Mouse (Mus musculus) intestine, embryonic 14.5 days (tissue): ENCODE data around the gene Tcte1. TPM values are rescaled to one million over a fixed set of nuclear protein-coding genes. Genes with fewer than 3 reads are reported as not detected.

ENCODE experiments used
- ATAC-seq: fragments of 200-750 bp; cut with Nextera tagmentation; replicated peaks from 2 replicates; pipeline ENCODE4 v1.8.0; 2017; ENCODE audit warnings: low read depth, moderate number of reproducible peaks, moderate TSS enrichment, moderate library complexity; ENCODE audit not compliant: low FRiP score, low TSS enrichment
- DNase-seq: peaks from one replicate; pipeline ENCODE4 v3.0.0-alpha.2; 2018; ENCODE audit warnings: low spot score
- H3K27ac ChIP-seq: fragments of 300-500 bp; sonication (generic); 2 replicates; pipeline ENCODE4 v1.5.1; 2014; ENCODE audit warnings: low read depth, mild to moderate bottlenecking, control low read depth
- H3K27me3 ChIP-seq: fragments of 300-500 bp; sonication (generic); replicated peaks from 2 replicates; pipeline ENCODE4 v1.6.1; 2014; ENCODE audit warnings: low read length, control low read depth; ENCODE audit not compliant: control insufficient read depth, insufficient read depth
- H3K36me3 ChIP-seq: fragments of 300-500 bp; sonication (generic); 2 replicates; pipeline ENCODE4 v1.6.1; 2014; ENCODE audit warnings: low read length, control low read depth; ENCODE audit not compliant: control insufficient read depth, insufficient read depth
- H3K4me1 ChIP-seq: fragments of 300-500 bp; sonication (generic); replicated peaks from 2 replicates; pipeline ENCODE4 v1.6.1; 2014; ENCODE audit warnings: low read length, control low read depth, mixed read lengths; ENCODE audit not compliant: control insufficient read depth, insufficient read depth
- H3K4me2 ChIP-seq: fragments of 300-500 bp; sonication (generic); 2 replicates; pipeline ENCODE4 v1.6.1; 2014; ENCODE audit warnings: low read length
- H3K4me3 ChIP-seq: fragments of 300-500 bp; sonication (generic); 2 replicates; pipeline ENCODE4 v1.5.1; 2014; ENCODE audit warnings: low read depth, low read length, control low read depth, mixed read lengths
- H3K9ac ChIP-seq: fragments of 300-500 bp; sonication (generic); 2 replicates; pipeline ENCODE4 v1.6.1; 2014; ENCODE audit warnings: mild to moderate bottlenecking, low read length
- H3K9me3 ChIP-seq: fragments of 300-500 bp; sonication (generic); 2 replicates; pipeline ENCODE4 v1.6.1; 2016; ENCODE audit warnings: low read length, control low read depth; ENCODE audit not compliant: control insufficient read depth
- WGBS: fragments of 180-500 bp; shearing (Covaris S2); extraction: QIAGEN DNeasy Blood & Tissue Kit; methylation state at CpG from one replicate; pipeline ENCODE4 v1.1.7; 2014; 5-methylcytosine and 5-hydroxymethylcytosine counted together
- polyA plus RNA-seq: library from polyadenylated mRNA; unstranded; fragments of >200 nt; fragmentation: Nextera tagmentation; extraction: Ambion mirVana; gene quantifications from 2 replicates; pipeline ENCODE4 v1.2.1, GENCODE M21; 2014

Gene Tcte1
- polyA plus RNA-seq, 1 experiment from 2014 or later, result 0.70 TPM

DNA sequence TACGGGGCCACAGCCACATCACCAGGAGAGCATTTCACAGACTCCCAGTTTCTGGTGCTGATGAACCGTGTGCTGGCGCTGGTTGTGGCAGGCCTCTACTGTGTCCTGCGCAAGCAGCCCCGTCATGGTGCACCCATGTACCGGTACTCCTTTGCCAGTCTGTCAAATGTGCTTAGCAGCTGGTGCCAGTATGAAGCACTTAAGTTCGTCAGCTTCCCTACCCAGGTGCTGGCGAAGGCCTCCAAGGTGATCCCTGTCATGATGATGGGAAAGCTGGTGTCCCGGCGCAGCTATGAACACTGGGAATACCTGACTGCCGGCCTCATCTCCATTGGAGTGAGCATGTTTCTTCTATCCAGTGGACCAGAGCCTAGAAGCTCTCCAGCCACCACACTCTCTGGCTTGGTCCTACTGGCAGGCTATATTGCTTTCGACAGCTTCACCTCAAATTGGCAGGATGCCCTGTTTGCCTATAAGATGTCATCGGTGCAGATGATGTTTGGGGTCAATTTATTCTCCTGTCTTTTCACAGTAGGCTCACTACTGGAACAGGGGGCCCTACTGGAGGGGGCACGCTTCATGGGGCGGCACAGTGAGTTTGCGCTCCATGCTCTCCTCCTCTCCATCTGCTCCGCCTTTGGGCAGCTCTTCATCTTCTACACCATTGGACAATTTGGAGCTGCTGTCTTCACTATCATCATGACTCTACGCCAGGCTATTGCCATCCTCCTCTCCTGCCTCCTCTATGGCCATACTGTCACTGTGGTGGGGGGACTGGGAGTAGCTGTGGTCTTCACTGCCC lies 43.3 kb downstream of the Tcte1 start:
- Histone ChIP-seq H3K4me1 (peaks cover 27% of the 10 kb centered on the region), H3K9ac (no peak overlapping the region), H3K27me3 (no peaks in the 10 kb centered on the region), H3K36me3 (peaks cover 66% of the 10 kb centered on the region), H3K4me2 (no peak overlapping the region), H3K4me3 (no peak overlapping the region), H3K9me3 (no peaks in the 10 kb centered on the region), H3K27ac (peak overlapping the region; percentile 33; the same call in 1 of the 2 replicates)
- peak; percentile 7; the same call in 1 of the 2 replicates for ATAC-seq
- peak; percentile 68 for DNase-seq
- 58% methylated on average over 18 of the region's 18 CpGs for WGBS

DNA sequence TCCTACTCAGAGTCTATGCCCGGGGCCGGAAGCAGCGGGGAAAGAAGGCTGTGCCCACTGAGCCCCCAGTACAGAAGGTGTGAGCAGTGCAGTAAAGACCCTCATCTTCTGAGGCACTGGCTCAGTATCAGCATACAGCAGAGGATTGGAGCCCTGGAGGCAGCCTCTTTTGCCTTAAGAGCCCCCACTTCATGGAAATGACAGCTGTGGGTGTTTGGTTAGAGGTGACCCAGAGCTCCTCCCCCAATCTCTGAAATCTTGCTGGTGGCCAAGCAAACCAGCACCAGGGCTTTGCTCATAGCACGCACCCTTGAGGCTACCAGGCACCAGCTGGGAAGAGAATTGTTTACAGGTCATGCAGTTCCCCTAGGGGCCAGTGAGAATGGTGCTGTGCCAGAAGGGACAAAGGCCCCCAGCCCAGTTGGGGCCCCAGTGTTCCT lies 43.9 kb downstream of the Tcte1 start:
- Histone ChIP-seq H3K9me3 (no peaks in the 10 kb centered on the region), H3K4me3 (no peak overlapping the region), H3K36me3 (peaks cover 71% of the 10 kb centered on the region), H3K9ac (no peak overlapping the region), H3K27me3 (no peaks in the 10 kb centered on the region), H3K4me1 (peaks cover 32% of the 10 kb centered on the region), H3K27ac (0 out of 2 replicates have a peak overlapping the region, but pooled peaks have one; percentile 11), H3K4me2 (no peak overlapping the region)
- DNase-seq (peak; percentile 68), ATAC-seq (peak; percentile 13; the same call in 1 of the 2 replicates)
- 28% methylated on average over 4 of the region's 4 CpGs for WGBS

DNA sequence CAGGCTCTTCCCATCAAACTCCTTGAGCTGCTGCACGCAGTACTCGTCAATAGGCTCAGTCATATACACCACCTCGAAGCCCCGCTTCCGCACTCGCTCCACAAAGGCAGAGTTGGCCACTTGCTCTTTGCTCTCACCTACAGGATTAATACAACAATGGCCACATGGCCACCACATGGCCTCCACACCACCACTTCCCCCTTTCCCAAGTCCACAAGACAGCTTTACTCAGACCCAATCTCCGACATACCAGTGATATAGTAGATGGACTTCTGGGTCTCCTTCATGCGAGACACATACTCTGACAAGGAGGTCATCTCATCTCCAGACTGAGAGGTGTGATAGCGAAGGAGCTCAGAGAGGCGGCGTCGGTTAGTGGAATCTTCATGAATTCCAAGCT lies 45.8 kb downstream of the Tcte1 start:
- Histone ChIP-seq H3K4me2 (no peak overlapping the region), H3K4me3 (no peak overlapping the region), H3K36me3 (peaks cover 71% of the 10 kb centered on the region), H3K27me3 (no peaks in the 10 kb centered on the region), H3K4me1 (peaks cover 32% of the 10 kb centered on the region), H3K9ac (no peak overlapping the region), H3K27ac (peak overlapping the region; percentile 2; the same call in 1 of the 2 replicates), H3K9me3 (no peaks in the 10 kb centered on the region)
- DNase-seq (no peak), ATAC-seq (no peak)
- WGBS, result 88% methylated on average over 12 of the region's 12 CpGs

DNA sequence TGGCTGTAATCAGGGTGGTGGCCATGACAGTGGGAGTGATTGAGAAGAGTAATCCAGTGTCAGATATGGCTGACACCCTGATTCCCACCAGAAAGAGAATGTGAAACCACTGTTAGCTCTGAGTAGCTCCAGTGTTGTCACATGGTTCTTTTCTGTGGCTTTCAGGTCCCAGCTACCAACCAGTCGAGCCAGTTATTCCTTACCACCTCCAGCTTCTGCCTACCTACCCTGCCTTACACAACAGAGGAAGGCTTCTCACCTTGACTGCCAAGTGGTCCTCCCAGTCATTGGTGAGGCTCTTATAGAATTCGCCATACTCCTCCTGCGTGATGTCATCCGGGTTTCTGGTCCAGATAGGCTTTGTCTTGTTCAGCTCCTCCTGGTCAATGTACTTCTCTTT lies 46.8 kb downstream of the Tcte1 start:
- WGBS, result 86% methylated on average over 4 of the region's 4 CpGs
- H3K4me2 ChIP-seq, result no peak overlapping the region
- H3K9me3 ChIP-seq, result no peaks in the 10 kb centered on the region
- no peak overlapping the region for H3K4me3 ChIP-seq
- H3K27me3 ChIP-seq, result no peaks in the 10 kb centered on the region
- no peak overlapping the region for H3K27ac ChIP-seq
- H3K9ac ChIP-seq, result no peak overlapping the region
- DNase-seq (no peak), ATAC-seq (no peak)
- H3K4me1 ChIP-seq, result peaks cover 31% of the 10 kb centered on the region
- H3K36me3 ChIP-seq, result peaks cover 71% of the 10 kb centered on the region

DNA sequence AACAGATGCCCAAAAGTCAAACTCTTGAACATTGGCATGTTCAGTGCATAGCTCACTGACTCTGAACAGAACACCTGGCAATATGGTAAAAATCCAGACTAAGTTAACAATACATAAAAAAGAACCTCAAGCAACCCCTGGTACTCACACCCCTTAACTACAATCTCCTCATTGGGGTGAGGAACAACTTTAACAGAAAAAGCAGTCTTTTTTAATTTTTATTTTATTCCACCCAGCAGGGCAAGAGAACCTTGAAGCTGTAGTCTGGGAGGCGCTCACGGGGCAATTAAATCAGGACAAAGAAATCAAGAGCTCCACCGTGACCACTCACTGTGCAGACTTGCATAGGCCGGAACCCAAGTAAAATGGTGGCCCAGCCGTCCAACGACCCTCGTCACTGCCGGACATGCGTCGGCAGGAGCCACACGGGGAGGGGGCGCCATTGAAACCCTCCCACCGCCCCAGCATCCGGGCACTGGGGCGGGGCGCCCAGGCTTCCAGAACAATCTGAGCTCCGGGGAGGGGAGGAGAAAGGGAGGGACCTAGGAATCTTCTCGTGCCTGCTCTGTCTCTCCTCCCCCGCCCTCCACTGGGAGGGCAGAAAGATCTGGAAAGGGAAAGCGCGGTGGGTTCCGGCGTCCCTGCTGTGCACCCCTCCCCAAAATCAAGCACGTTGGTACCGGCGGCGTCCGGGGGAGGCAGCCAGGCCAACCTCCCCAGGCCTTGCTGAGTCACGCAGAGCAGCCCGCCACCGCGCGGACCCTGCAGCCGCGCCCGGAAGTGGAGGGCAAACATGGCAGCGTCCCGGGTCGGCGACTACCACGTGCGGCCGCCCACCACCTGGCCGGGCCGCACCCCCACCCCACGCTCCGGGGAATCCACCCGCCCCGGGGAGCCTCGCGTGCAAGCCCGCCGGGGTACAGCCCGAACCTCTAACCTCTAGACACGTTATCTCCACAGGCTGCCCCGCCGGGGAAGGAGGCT lies 49.2 kb downstream of the Tcte1 start:
- under 1% methylated on average over 53 of the region's 57 CpGs for WGBS
- H3K4me2 ChIP-seq, result peak overlapping the region; percentile 90
- peak overlapping the region; percentile 100 for H3K9ac ChIP-seq
- no peaks in the 10 kb centered on the region for H3K27me3 ChIP-seq
- H3K4me1 ChIP-seq, result peaks cover 20% of the 10 kb centered on the region
- peaks cover 47% of the 10 kb centered on the region for H3K36me3 ChIP-seq
- peak overlapping the region; percentile 98 for H3K27ac ChIP-seq
- peak overlapping the region; percentile 98 for H3K4me3 ChIP-seq
- DNase-seq (peak; percentile 89), ATAC-seq (peak; percentile 57)
- H3K9me3 ChIP-seq, result no peaks in the 10 kb centered on the region

DNA sequence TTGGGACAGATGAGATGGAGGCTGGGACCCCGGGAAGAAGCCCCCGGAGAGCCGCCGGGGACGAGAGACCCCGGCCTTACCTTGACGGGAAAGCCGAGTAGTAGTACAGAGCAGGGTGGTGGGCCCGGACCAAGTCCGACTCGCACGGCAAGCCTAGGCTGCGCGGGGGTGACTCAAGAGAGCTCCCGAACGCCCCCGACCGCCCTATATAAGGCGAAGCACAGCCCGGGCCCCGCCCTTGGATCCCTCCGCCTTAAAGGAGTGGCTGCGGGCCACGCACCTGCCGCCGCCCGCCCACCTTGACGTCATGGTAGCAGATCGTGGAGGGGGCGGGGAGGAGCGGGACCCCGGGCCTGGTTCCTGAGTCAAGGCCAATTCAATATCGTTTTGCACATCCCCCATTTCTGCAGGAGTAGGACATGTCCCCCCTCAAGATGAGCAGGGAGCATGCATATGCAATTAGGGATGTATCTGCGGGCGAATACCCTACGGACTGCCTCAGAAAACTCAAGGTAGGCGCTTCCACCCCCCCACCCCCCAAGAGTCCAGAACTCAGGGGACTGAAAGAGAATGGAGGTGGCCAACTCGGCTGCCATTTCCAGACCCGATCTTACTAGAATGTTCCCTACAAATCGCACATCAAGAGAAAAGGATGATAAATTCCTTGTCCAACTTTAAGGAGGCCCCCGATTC lies 50.0 kb downstream of the Tcte1 start, which contains the start of gene Hsp90ab1:
Gene Hsp90ab1, minus strand, starts transcription at position 185 of the 693 bp plus-strand sequence.
- peaks cover 20% of the 10 kb centered on the region for H3K4me1 ChIP-seq
- no peaks in the 10 kb centered on the region for H3K27me3 ChIP-seq
- peak within 1 kb of the TSS; percentile 98 for H3K4me3 ChIP-seq
- peak; percentile 100 for DNase-seq
- under 1% methylated on average over 41 of the region's 41 CpGs for WGBS
- H3K36me3 ChIP-seq, result peaks cover 39% of the 10 kb centered on the region
- peak; percentile 89 for ATAC-seq
- peak within 1 kb of the TSS; percentile 100 for H3K9ac ChIP-seq
- peak within 1 kb of the TSS; percentile 90 for H3K4me2 ChIP-seq
- peak within 1 kb of the TSS; percentile 98 for H3K27ac ChIP-seq
- no peaks in the 10 kb centered on the region for H3K9me3 ChIP-seq

DNA sequence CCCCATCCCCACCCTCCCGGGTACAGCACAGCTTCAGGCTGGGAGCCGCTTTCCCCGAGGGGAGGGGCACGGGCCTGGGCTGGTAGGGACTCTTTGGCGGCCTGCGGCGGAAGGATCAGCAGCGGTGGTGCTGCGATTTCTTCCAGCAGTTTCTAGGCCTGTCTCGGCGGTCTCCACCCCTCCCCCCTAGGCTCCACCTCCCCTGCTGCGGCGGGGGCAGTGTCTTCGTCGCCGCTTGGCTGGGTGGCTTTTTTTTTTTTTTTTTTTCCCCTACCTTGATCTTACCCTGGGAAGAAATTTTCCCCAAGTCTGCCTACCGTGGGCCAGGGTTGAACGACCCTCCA lies 50.5 kb downstream of the Tcte1 start:
- peaks cover 20% of the 10 kb centered on the region for H3K4me1 ChIP-seq
- H3K36me3 ChIP-seq, result peaks cover 33% of the 10 kb centered on the region
- WGBS, result 2% methylated on average over 18 of the region's 18 CpGs
- peak overlapping the region; percentile 100 for H3K9ac ChIP-seq
- ATAC-seq (peak; percentile 69), DNase-seq (peak; percentile 99)
- no peaks in the 10 kb centered on the region for H3K9me3 ChIP-seq
- H3K27me3 ChIP-seq, result no peaks in the 10 kb centered on the region
- peak overlapping the region; percentile 90 for H3K4me2 ChIP-seq
- peak overlapping the region; percentile 98 for H3K4me3 ChIP-seq
- H3K27ac ChIP-seq, result peak overlapping the region; percentile 98
